Mouse (Mus musculus) central nervous system, embryonic 18 days (tissue): ENCODE data around the gene Vmn1r213. TPM values are rescaled to one million over a fixed set of nuclear protein-coding genes. Genes with fewer than 3 reads are reported as not detected.

Source experiments
- polyA plus RNA-seq: library from polyadenylated mRNA; depleted of rRNA; stranded (reverse); fragments of >200 nt; gene quantifications from 2 replicates; pipeline ENCODE4 v1.2.3, GENCODE M21; 2012; rRNA removed

Gene Vmn1r213
- 0.03 TPM in 1 of 2 replicates, not detected in the other for polyA plus RNA-seq

GRCm38 (mm10) chr13:23007356-23007755, at the start of gene Vmn1r213:
Gene Vmn1r213 (plus strand): TSS chr13:23007656.

GRCm38 (mm10) chr13:23030118-23030517, 22.7 kb downstream of the Vmn1r213 start, which contains the start of gene Vmn1r214:
Gene Vmn1r214 (plus strand): TSS chr13:23030418.

Other genes with a start within 250 kb of the Vmn1r213 start
- gene Vmn1r208, start 230.3 kb upstream of the Vmn1r213 start, polyA plus RNA-seq = not detected in 2 replicates
- not detected in 2 replicates for gene Vmn1r209, start 198.0 kb upstream of the Vmn1r213 start, polyA plus RNA-seq
- gene Vmn1r210, start 176.3 kb upstream of the Vmn1r213 start, polyA plus RNA-seq = not detected in 2 replicates
- not detected in 2 replicates for gene Vmn1r211, start 150.1 kb upstream of the Vmn1r213 start, polyA plus RNA-seq
- gene Vmn1r212, start 123.5 kb upstream of the Vmn1r213 start, polyA plus RNA-seq = not detected in 2 replicates
- gene Vmn1r214, start 22.8 kb downstream of the Vmn1r213 start, polyA plus RNA-seq = not detected in 2 replicates
- gene Vmn1r215, start 60.4 kb downstream of the Vmn1r213 start, polyA plus RNA-seq = not detected in 2 replicates
- gene Vmn1r217, start 110.6 kb downstream of the Vmn1r213 start, polyA plus RNA-seq = not detected in 2 replicates
- not detected in 2 replicates for gene Vmn1r218, start 125.5 kb downstream of the Vmn1r213 start, polyA plus RNA-seq
- gene Vmn1r219, start 151.7 kb downstream of the Vmn1r213 start, polyA plus RNA-seq = not detected in 2 replicates
- gene Vmn1r220, start 180.3 kb downstream of the Vmn1r213 start, polyA plus RNA-seq = not detected in 2 replicates
- gene Vmn1r221, start 206.5 kb downstream of the Vmn1r213 start, polyA plus RNA-seq = not detected in 2 replicates
- not detected in 2 replicates for gene Vmn1r222, start 228.3 kb downstream of the Vmn1r213 start, polyA plus RNA-seq
- not detected in 2 replicates for gene Vmn1r223, start 239.5 kb downstream of the Vmn1r213 start, polyA plus RNA-seq